Mouse (Mus musculus) embryonic facial prominence, embryonic 12.5 days (tissue): ENCODE data around the gene Copg1. TPM values are rescaled to one million over a fixed set of nuclear protein-coding genes. Genes with fewer than 3 reads are reported as not detected.
"Not testable (repeated sequence)": the region's sequence is repeated elsewhere in the genome, so short reads cannot be mapped to it uniquely, and the experiment has no call there.

Experiments
- ATAC-seq: fragments of 200-750 bp; cut with Nextera tagmentation; 2 replicates; pipeline ENCODE4 v1.8.0; 2017; ENCODE audit not compliant: insufficient number of reproducible peaks, insufficient read depth, low FRiP score, low TSS enrichment
- H3K27ac ChIP-seq: fragments of 300-500 bp; sonication (generic); 2 replicates; pipeline ENCODE4 v1.5.1; 2016; ENCODE audit warnings: mild to moderate bottlenecking
- H3K27me3 ChIP-seq: fragments of 300-500 bp; sonication (generic); 2 replicates; pipeline ENCODE4 v1.6.1; 2016; ENCODE audit warnings: mild to moderate bottlenecking, moderate library complexity
- H3K36me3 ChIP-seq: fragments of 300-500 bp; sonication (generic); 2 replicates; pipeline ENCODE4 v1.6.1; 2016; ENCODE audit warnings: mild to moderate bottlenecking
- H3K4me1 ChIP-seq: fragments of 300-500 bp; sonication (generic); 2 replicates; pipeline ENCODE4 v1.6.1; 2016
- H3K4me2 ChIP-seq: fragments of 300-500 bp; sonication (generic); replicated peaks from 2 replicates; pipeline ENCODE4 v1.6.1; 2016; ENCODE audit warnings: mild to moderate bottlenecking, moderate library complexity
- H3K4me3 ChIP-seq: fragments of 300-500 bp; sonication (generic); 2 replicates; pipeline ENCODE4 v1.5.1; 2016; ENCODE audit warnings: mild to moderate bottlenecking
- H3K9ac ChIP-seq: fragments of 300-500 bp; sonication (generic); 2 replicates; pipeline ENCODE4 v1.6.1; 2016; ENCODE audit warnings: mild to moderate bottlenecking, moderate library complexity
- H3K9me3 ChIP-seq: fragments of 300-500 bp; sonication (generic); 2 replicates; pipeline ENCODE4 v1.6.1; 2016; ENCODE audit warnings: mild to moderate bottlenecking, moderate library complexity
- WGBS: fragments of 180-500 bp; shearing (Covaris S2); methylation state at CpG from one replicate; pipeline ENCODE4 v1.1.7; 2016; 5-methylcytosine and 5-hydroxymethylcytosine counted together
- polyA plus RNA-seq: library from polyadenylated mRNA; unstranded; fragments of >200 nt; fragmentation: Nextera tagmentation; extraction: Ambion mirVana; gene quantifications from 2 replicates; pipeline ENCODE4 v1.2.1, GENCODE M21; 2016

The Copg1 gene
- polyA plus RNA-seq, 1 experiment from 2014 or later: 177 TPM

DNA sequence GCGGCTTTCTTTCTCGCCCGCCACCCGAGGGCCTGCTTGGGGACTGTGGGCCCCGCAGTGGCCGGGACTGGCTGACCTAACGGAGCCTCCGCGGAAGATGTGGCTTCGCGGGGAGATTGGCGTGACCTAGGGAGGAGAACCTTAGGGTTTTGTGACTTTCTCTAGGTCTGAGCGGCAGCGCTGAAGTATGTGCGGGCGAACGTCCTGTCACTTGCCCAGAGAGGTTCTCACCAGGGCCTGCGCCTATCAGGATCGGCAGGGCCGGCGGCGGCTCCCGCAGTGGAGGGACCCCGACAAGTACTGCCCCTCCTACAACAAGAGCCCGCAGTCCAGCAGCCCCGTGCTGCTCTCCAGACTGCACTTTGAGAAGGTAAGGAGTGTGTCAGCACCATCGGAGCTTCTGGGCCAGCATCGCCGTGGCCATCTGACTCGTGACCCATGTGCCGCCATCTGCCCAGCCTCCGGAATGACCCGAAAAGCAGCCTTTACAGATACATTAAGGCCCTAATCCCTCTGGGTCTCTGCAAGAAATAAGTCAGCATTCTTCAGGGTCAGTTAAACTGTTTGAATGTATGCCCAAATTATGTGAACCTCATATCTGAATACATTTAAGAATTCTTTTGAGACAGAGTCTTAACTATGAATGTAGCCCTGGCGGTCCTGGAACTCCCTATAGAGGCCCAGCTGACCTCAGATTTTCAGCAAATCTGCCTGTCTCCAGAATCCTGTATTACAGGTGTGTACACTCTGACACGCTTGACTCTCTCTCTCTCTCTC is 26.9 kb downstream of the Copg1 start:
- Histone ChIP-seq H3K4me3 (peak overlapping the region; percentile 91), H3K9me3 (no peaks in the 10 kb centered on the region), H3K27me3 (no peaks in the 10 kb centered on the region), H3K36me3 (peaks cover 70% of the 10 kb centered on the region), H3K4me2 (peak overlapping the region; percentile 90), H3K27ac (peak overlapping the region; percentile 92), H3K4me1 (peaks cover 10% of the 10 kb centered on the region), H3K9ac (peak overlapping the region; percentile 86)
- 3% methylated on average over 35 of the region's 35 CpGs for WGBS
- ATAC-seq: peak; percentile 30

- Histone ChIP-seq H3K36me3 (peaks cover 69% of the 10 kb centered on the region), H3K4me3 (no peak overlapping the region), H3K27ac (no peak overlapping the region), H3K4me2 (no peak overlapping the region), H3K4me1 (peaks cover 10% of the 10 kb centered on the region), H3K9ac (no peak overlapping the region), H3K9me3 (no peaks in the 10 kb centered on the region), H3K27me3 (no peaks in the 10 kb centered on the region)
- ATAC-seq: no peak
- WGBS: 88% methylated on average over 5 of the region's 5 CpGs
Measured at GRCm38 (mm10) chr6:87915939-87916338, 28.3 kb downstream of the Copg1 start.

GRCm38 (mm10) chr6:87921201-87921600 is 33.6 kb downstream of the Copg1 start:
- Histone ChIP-seq H3K27ac (no peak overlapping the region), H3K4me2 (no peak overlapping the region), H3K4me1 (no peaks in the 10 kb centered on the region), H3K9ac (no peak overlapping the region), H3K4me3 (no peak overlapping the region), H3K36me3 (peaks cover 77% of the 10 kb centered on the region), H3K27me3 (no peaks in the 10 kb centered on the region), H3K9me3 (no peaks in the 10 kb centered on the region)
- no peak for ATAC-seq
- 97% methylated on average over 4 of the region's 4 CpGs for WGBS

- no peak for ATAC-seq
- Histone ChIP-seq H3K4me1 (no peaks in the 10 kb centered on the region), H3K27ac (no peak overlapping the region), H3K4me2 (no peak overlapping the region), H3K4me3 (no peak overlapping the region), H3K9ac (no peak overlapping the region), H3K27me3 (no peaks in the 10 kb centered on the region), H3K36me3 (peaks cover 60% of the 10 kb centered on the region), H3K9me3 (no peaks in the 10 kb centered on the region)
- WGBS: 89% methylated on average over 1 of the region's 1 CpGs
Measured at GRCm38 (mm10) chr6:87923624-87924023, 36.0 kb downstream of the Copg1 start.

GRCm38 (mm10) chr6:87935037-87935436 is 47.4 kb downstream of the Copg1 start:
- Histone ChIP-seq H3K36me3 (peaks cover 53% of the 10 kb centered on the region), H3K27me3 (no peaks in the 10 kb centered on the region), H3K4me3 (no peak overlapping the region), H3K4me2 (no peak overlapping the region), H3K9ac (no peak overlapping the region), H3K4me1 (no peaks in the 10 kb centered on the region), H3K9me3 (no peaks in the 10 kb centered on the region), H3K27ac (no peak overlapping the region)
- no peak for ATAC-seq
- WGBS: 89% methylated on average over 5 of the region's 5 CpGs

- Histone ChIP-seq H3K4me3 (no peak overlapping the region), H3K27ac (no peak overlapping the region), H3K4me1 (no peaks in the 10 kb centered on the region), H3K9ac (no peak overlapping the region), H3K9me3 (no peaks in the 10 kb centered on the region), H3K36me3 (peaks cover 41% of the 10 kb centered on the region), H3K27me3 (no peaks in the 10 kb centered on the region), H3K4me2 (no peak overlapping the region)
- peak; percentile 94 for ATAC-seq
- WGBS: 42% methylated on average over 19 of the region's 19 CpGs
Measured at GRCm38 (mm10) chr6:87937178-87937788, 49.7 kb downstream of the Copg1 start.

DNA sequence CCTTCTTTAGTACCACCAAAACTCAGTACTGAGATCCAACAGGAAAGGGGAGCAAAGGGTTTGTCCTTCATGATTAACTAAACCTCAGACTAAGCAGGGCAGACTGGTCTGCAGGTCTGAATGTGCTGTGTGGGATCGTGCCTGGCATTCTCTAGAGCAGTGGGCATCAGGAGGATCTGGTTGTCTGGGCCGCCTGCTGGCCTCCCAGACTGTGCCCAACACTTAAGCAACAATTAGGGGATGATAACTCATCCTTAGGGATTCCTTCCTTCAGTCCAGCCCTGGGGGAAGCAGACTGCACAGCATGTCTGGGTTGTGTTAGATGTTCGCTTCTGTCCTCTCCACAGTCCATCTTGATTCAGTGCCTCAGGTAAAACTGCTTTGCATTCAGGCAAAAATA is 51.3 kb downstream of the Copg1 start:
- no peak overlapping the region for H3K27ac ChIP-seq
- H3K4me3 ChIP-seq: no peak overlapping the region
- H3K36me3 ChIP-seq: peaks cover 27% of the 10 kb centered on the region
- H3K27me3 ChIP-seq: no peaks in the 10 kb centered on the region
- no peak overlapping the region for H3K9ac ChIP-seq
- no peaks in the 10 kb centered on the region for H3K9me3 ChIP-seq
- no peaks in the 10 kb centered on the region for H3K4me1 ChIP-seq
- no peak for ATAC-seq
- H3K4me2 ChIP-seq: no peak overlapping the region
- 80% methylated on average over 3 of the region's 3 CpGs for WGBS

GRCm38 (mm10) chr6:87942179-87942578 is 54.6 kb downstream of the Copg1 start:
- 87% methylated on average over 7 of the region's 7 CpGs for WGBS
- Histone ChIP-seq H3K27me3 (no peaks in the 10 kb centered on the region), H3K36me3 (no peaks in the 10 kb centered on the region), H3K9ac (no peak overlapping the region), H3K9me3 (no peaks in the 10 kb centered on the region), H3K4me2 (no peak overlapping the region), H3K27ac (no peak overlapping the region), H3K4me3 (no peak overlapping the region), H3K4me1 (no peaks in the 10 kb centered on the region)
- no peak for ATAC-seq

DNA sequence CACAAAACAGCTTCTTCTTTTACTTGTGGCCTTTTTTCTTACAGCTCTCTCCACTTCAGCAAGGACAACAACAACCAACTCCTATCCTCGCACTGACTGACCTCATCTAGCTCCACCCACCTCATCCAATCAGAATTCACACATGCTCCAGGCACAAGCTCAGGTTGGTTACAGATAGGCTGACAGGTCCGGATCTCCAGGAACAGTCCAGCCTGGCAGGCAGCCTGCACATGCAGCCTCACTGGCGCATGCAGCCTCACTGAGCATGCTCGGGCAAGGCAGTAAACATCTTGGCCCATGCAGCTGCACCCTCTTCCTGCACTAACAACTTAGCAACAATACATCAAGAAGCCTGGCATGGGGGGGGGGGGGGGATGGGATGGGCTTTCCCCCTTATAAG is 74.8 kb downstream of the Copg1 start:
- not testable (repeated sequence) for H3K27me3 ChIP-seq, H3K36me3 ChIP-seq, H3K4me2 ChIP-seq, ATAC-seq, H3K4me3 ChIP-seq, H3K4me1 ChIP-seq, H3K27ac ChIP-seq, H3K9ac ChIP-seq
- 69% methylated on average over 4 of the region's 4 CpGs for WGBS
- H3K9me3 ChIP-seq: peaks cover 13% of the 10 kb centered on the region; the same call in 1 of the 2 replicates

Other genes starting within 250 kb of the Copg1 start
- gene Aplf, start 215.6 kb upstream of the Copg1 start, polyA plus RNA-seq: 13.6 and 14.0 TPM in 2 replicates
- 1.4 TPM in 2 replicates for gene Efcc1, start 156.9 kb upstream of the Copg1 start, polyA plus RNA-seq
- 2.7 and 3.1 TPM in 2 replicates for gene Gp9, start 109.7 kb upstream of the Copg1 start, polyA plus RNA-seq
- 10.8 and 12.0 TPM in 2 replicates for gene Rab43, start 75.7 kb upstream of the Copg1 start, polyA plus RNA-seq
- 3.9 and 4.2 TPM in 2 replicates for gene Gm45140, start 52.0 kb upstream of the Copg1 start, polyA plus RNA-seq
- 55.1 and 60.5 TPM in 2 replicates for gene Isy1, start 49.0 kb upstream of the Copg1 start, polyA plus RNA-seq
- gene Cnbp, start 36.7 kb upstream of the Copg1 start, polyA plus RNA-seq: 1,060 and 1,087 TPM in 2 replicates
- 63.4 and 63.5 TPM in 2 replicates for gene Hmces, start 26.1 kb downstream of the Copg1 start, polyA plus RNA-seq
- 88.3 and 117 TPM in 2 replicates for gene H1fx, start 93.8 kb downstream of the Copg1 start, polyA plus RNA-seq
- gene Rab7, start 157.5 kb downstream of the Copg1 start, polyA plus RNA-seq: 169 and 175 TPM in 2 replicates
- gene Rpn1, start 196.7 kb downstream of the Copg1 start, polyA plus RNA-seq: 345 and 352 TPM in 2 replicates